Mouse (Mus musculus): ENCODE measurements around the gene Col23a1.
"Not testable (repeated sequence)": the region's sequence is repeated elsewhere in the genome, so short reads cannot be mapped to it uniquely, and the experiment has no call there.

The Col23a1 gene

DNA sequence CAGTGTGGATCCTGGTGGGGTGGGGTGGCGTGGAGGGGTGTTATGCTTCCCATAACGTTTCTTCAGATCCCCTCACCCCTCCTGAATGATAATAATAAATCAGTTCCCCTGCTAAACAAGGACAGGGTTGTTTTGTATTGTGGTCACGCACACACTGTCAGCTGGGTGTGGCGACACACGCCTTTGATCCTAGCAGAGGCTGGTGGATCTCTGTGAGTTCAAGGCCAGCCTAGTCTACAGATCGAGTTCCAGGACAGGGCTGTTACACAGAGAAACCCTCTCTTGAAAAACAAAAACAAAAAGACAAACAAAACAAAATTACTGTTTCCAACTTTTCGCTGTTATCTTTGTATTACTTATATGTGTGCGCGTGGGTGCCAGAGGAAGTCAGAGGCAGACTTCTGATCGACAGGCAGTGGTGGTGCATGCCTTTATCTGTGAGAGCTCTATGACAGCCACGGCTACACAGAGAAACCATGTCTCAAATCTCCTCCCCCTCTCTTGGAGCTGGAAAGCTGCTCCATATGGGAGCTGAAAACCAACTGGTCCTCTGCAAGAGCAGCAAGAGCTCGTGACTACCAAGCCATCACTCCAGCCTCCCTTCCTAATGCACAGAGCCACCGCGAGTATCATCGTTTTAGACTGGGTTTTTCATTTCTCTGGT is 340.1 kb downstream of the Col23a1 start:
- no peak for DNase-seq

DNA sequence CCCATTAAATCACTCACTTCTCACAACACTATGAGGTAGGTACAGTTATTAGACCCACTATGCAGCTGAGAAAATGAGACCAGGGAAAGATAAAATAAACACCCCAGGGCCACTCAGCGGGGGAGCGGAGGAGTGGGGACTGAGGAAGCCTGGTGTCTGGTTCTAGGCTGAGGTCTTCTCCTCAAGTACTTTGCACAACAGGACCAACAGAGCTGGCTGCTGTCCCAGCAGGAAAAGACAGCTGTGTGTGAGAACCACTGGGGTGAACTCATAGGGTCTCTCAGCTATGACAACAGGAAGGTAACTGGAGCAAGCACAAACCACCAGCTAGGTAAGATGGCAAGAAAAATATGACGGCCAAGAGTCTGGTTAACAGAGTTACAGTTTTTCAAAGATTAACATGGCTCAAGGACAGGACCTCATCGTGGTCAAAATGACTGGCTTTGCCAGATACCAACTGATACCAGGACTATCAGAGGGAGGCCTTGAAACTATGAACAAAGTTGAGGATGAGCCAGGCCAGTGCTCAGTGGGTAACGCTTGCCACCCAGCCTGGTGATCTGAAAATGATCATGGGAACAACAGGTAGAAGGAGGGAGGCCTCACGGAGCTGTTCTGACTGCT is 342.5 kb downstream of the Col23a1 start:
- no peak for DNase-seq

DNA sequence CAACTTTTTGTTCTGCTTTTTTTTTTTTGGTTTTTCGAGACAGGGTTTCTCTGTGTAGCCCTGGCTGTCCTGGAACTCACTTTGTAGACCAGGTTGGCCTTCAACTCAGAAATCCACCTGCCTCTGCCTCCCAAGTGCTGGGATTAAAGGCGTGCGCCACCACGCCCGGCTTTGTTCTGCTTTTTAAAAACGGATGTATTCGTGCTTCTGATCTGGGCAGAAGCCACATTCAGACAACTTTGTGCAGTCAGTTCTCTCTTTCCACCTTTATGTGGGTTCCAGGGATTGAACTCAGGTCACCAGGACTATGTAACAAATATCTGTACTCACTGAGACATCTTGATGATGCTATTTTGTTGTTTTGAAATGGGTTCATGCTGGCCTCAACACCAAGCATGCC is 343.5 kb downstream of the Col23a1 start:
- DNase-seq: not testable (repeated sequence)
